Mouse (Mus musculus) urinary bladder, postnatal 14 days (tissue): ENCODE results near the gene Hmga2.
"Not testable (repeated sequence)": the region's sequence is repeated elsewhere in the genome, so short reads cannot be mapped to it uniquely, and the experiment has no call there.

ENCODE experiments used
- DNase-seq: peaks from one replicate; pipeline ENCODE4 v3.0.0; 2021; ENCODE audit warnings: low spot score

Hmga2 gene

DNA sequence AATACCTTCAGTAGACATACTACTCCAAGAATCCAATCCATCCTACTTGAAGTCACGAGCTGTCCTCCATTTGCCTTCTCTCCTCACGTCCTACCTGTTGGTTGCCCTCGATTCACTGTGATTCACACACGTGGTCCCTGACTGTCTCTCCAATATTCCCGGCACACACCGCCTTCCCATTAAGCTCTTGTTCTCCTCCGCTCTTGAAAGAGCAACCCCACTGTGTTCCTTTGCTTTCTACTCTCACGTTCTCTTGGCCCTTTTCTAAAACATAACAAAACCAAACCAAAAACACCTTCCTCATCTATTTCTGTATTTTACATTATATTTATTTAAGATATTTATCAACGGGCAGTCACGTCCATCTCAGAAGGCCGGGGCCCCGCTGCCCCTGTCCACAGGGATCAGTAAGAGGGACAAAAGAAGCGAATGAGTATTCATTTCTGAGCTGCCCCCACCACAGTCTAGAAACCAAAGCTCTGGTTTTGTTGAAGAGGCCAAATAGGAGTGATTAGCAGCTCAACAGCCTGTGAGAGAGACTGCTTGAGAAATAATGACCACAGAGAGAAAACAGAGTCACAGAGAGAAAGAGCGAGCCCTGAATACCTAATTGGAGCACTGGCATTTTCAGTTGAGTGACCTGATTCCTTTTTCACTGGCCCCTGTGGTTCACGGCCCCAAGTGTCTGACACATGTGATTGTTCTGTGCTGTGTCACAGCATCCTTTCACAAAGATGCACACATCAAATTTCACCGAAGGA, 131.5 kb downstream of the Hmga2 start:
- no peak for DNase-seq

DNA sequence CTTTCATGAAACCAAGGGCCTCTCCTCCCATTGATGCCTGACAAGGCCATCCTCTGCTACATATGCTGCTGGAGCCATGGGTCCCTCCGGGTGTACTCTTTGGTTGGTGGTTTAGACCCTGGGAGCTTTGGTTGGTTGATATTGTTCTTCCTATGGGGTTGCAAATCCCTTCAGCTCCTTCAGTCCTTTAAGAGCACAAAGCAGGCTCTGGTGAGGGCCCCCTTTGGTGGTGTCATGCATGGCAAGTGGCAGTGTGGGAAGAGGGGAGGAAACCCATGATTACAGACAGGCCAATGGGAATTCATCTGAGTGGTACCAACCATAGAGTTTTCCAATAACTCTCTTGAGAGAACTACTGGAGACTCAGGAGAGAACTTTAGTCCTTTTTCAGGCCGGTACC, 136.4 kb downstream of the Hmga2 start:
- DNase-seq = not testable (repeated sequence)

DNA sequence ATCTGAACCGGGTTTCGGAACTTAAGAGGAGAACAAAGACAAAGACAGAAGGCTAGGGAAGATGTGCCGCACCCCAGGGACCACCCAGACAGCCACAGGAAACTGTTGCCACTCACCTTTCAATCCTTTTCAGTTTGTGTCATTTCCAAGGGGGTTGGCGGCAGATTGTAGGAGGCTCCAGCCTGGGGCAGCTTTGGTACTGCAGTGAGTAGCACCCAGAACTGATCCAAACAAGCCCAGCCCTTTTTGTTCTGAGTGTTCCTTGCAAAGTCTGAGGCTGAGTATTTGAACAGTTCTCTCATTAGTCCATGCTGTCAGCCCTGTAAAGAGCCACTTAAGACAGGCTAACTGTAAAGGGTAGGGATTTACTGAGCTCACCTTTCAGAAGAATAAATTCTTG, 136.9 kb downstream of the Hmga2 start:
- no peak for DNase-seq

DNA sequence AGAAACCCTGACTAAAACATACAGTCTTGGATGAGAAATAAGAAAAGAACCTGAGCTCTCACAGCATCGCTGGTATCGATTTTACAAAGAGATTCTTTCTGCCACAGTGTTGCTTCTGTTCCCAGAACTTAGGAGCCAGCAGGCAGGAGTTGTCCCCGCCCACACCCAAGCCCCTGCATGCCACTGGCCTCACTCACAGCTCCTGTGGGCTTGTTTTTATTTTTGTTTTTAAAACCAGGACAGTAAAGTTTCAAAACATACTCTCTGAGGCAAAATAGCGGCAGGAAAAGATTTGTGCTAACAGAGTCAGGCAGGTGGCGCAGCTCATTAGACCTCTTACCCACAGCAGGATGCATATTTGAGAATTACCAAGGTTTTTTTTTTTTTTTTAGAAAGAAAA, 137.4 kb downstream of the Hmga2 start:
- DNase-seq = no peak

DNA sequence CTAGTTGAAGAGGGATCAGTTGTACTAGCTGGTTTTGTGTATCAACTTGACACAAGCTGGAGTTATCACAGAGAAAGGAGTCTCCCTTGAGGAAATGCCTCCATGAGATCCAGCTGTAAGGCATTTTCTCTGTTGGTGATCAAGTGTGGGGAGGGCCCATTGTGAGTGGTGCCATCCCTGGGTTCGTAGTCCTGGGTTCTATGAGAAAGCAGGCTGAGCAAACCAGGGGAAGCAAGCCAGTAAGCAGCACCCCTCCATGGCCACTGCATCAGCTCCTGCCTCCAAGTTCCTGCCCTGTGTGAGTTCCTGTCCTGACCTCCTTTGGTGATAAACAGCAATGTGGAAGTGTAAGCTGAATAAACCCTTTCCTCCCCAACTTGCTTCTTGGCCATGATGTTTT, 137.8 kb downstream of the Hmga2 start:
- not testable (repeated sequence) for DNase-seq

DNA sequence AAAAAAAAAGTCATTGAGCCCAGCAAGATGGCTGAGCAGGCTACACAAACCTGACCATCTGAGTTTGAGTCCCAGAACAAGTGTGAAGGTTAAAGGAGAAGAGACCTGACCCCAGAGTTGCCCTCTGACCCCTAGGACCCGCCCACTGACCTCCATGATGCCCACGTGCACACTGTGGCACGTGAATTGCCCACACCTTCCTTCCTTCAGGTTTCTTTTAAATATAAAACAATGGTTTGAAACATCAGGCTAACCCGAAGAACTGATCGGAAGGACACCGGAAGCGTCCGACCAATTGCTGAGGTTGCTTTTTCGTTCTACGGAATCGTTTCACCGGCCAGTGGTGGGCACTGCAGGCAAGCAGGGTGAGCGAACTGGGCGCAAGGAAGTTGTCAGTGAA, 148.3 kb downstream of the Hmga2 start:
- DNase-seq = no peak

DNA sequence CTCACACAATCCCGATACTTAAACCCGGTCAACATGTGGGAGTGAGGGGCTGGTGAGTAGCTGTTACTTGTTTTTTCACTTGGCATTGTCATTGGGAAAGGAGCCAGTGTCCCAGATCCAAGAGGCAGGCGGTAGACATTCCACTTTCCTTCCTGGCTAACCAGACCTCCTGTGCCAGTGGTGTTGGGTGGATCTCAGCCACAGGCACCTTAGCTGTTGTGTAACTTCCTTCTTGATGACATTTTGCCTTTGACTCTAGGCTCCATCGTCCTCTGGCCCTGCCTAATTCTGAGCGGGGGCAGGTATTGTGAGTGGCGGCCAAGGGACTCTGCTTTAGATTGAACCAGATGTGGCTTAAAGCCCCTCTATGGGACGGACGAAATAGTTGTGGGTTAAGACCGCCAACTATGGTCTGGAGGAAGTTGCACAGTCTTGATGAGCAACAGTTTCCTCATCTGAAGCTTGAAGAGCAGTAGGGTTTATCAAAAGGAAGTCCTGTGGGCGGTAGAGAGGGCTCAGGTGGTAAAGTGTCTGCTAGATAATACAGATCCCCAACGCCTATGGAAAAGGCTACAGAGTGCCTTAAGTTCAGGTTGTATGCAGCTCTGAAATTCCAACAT, 152.6 kb downstream of the Hmga2 start:
- DNase-seq = no peak

DNA sequence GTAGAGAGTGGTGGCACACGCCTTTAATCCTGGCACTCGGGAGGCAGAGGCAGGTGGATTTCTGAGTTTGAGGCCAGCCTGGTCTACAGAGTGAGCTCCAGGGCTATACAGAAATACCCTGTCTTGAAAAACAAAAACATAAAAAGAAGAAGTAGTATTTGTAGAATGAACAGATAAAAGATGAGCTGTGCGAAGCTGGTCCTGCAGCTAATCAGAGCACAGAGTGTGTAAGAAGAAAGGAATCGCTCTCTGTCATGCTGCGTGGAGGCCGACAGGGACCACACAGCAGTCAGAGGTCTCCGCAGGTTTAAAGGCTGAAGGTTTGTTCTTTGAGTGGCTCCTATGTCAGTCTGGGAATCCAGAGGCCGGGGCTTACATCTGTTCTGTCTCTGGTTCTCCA, 153.5 kb downstream of the Hmga2 start:
- DNase-seq = no peak

DNA sequence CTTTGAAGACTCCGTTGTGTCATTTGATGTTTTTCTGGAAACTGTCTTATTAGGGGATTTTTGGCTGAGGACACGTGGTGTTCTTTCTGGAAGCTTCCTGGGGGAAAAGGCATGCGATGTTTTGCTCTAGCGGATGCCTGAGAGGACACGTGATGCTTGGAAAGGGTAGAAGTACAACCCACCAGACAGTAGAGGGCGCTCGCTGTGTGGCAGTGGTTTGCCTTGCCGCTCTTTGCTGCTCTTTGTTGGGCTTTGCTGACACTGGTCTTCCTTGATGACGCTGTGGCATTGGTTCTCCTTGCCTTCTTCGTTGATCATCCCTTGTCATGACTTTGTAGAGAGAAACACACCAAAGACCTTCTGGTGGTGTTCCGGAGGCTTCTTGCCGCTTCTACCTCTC, 156.7 kb downstream of the Hmga2 start:
- DNase-seq = no peak
